Mouse (Mus musculus) midbrain, embryonic 14.5 days (tissue): ENCODE measurements at regions not wholly inside any gene's neighbourhood (a gene's known extent, or its start where the extent isn't known, plus 50 kb on each side); places are given as distances from the start of the nearest gene placed in this dataset.

Experiments used
- ATAC-seq: fragments of 200-750 bp; cut with Nextera tagmentation; 2 replicates; pipeline ENCODE4 v1.8.0; 2017; ENCODE audit warnings: moderate number of reproducible peaks, moderate library complexity; ENCODE audit not compliant: low FRiP score, low TSS enrichment
- DNase-seq: peaks from one replicate; pipeline ENCODE4 v3.0.0-alpha.2; 2015
- H3K27ac ChIP-seq: fragments of 300-500 bp; sonication (generic); replicated peaks from 2 replicates; pipeline ENCODE4 v1.5.1; 2014; ENCODE audit warnings: mild to moderate bottlenecking, low read depth, low read length, moderate library complexity
- H3K27me3 ChIP-seq: fragments of 300-500 bp; sonication (generic); 2 replicates; pipeline ENCODE4 v1.6.1; 2014; ENCODE audit warnings: low read length, control low read depth, mixed read lengths; ENCODE audit not compliant: control insufficient read depth, insufficient read depth
- H3K36me3 ChIP-seq: fragments of 300-500 bp; sonication (generic); 2 replicates; pipeline ENCODE4 v1.6.1; 2014; ENCODE audit warnings: low read length, control low read depth; ENCODE audit not compliant: control insufficient read depth, insufficient read depth
- H3K4me1 ChIP-seq: fragments of 300-500 bp; sonication (generic); 2 replicates; pipeline ENCODE4 v1.6.1; 2014; ENCODE audit warnings: mild to moderate bottlenecking, antibody characterized with exemption, low read length, control low read depth; ENCODE audit not compliant: control insufficient read depth, insufficient read depth
- H3K4me2 ChIP-seq: fragments of 300-500 bp; sonication (generic); 2 replicates; pipeline ENCODE4 v1.6.1; 2014; ENCODE audit warnings: mild to moderate bottlenecking, low read length, moderate library complexity
- H3K4me3 ChIP-seq: fragments of 300-500 bp; sonication (generic); replicated peaks from 2 replicates; pipeline ENCODE4 v1.5.1; 2014; ENCODE audit warnings: low read depth, low read length
- H3K9ac ChIP-seq: fragments of 300-500 bp; sonication (generic); replicated peaks from 2 replicates; pipeline ENCODE4 v1.6.1; 2014; ENCODE audit warnings: mild to moderate bottlenecking, low read length, moderate library complexity
- H3K9me3 ChIP-seq: fragments of 300-500 bp; sonication (generic); 2 replicates; pipeline ENCODE4 v1.6.1; 2016; ENCODE audit warnings: low read length, control low read depth, mixed read lengths; ENCODE audit not compliant: control insufficient read depth
- WGBS: fragments of 180-500 bp; shearing (Covaris S2); extraction: QIAGEN DNeasy Blood & Tissue Kit; methylation state at CpG from one replicate; pipeline ENCODE4 v1.1.7; 2014; 5-methylcytosine and 5-hydroxymethylcytosine counted together

GRCm38 (mm10) chr2:40342579-40342978 lies 1116.3 kb upstream of the Ppp6c start:
- no peaks in the 10 kb centered on the region for H3K36me3 ChIP-seq
- no peak overlapping the region for H3K4me3 ChIP-seq
- H3K9ac ChIP-seq = no peak overlapping the region
- no peak overlapping the region for H3K27ac ChIP-seq
- H3K4me2 ChIP-seq = no peak overlapping the region
- 95% methylated on average over 1 of the region's 1 CpGs for WGBS
- ATAC-seq = no peak
- H3K27me3 ChIP-seq = no peaks in the 10 kb centered on the region
- no peaks in the 10 kb centered on the region for H3K9me3 ChIP-seq
- no peaks in the 10 kb centered on the region for H3K4me1 ChIP-seq
- no peak for DNase-seq

- Histone ChIP-seq H3K4me1 (no peaks in the 10 kb centered on the region), H3K4me3 (no peak overlapping the region), H3K4me2 (no peak overlapping the region), H3K36me3 (no peaks in the 10 kb centered on the region), H3K9me3 (no peaks in the 10 kb centered on the region), H3K27ac (no peak overlapping the region), H3K27me3 (no peaks in the 10 kb centered on the region), H3K9ac (no peak overlapping the region)
- DNase-seq = peak; percentile 46
- ATAC-seq = peak; percentile 69
Observed at GRCm38 (mm10) chr2:40332294-40332874, 1106.1 kb upstream of the Ppp6c start.

GRCm38 (mm10) chr2:40321506-40321905 lies 1095.3 kb upstream of the Ppp6c start:
- H3K9me3 ChIP-seq = no peaks in the 10 kb centered on the region
- H3K4me2 ChIP-seq = no peak overlapping the region
- H3K27ac ChIP-seq = no peak overlapping the region
- H3K9ac ChIP-seq = no peak overlapping the region
- no peaks in the 10 kb centered on the region for H3K27me3 ChIP-seq
- H3K4me3 ChIP-seq = no peak overlapping the region
- WGBS = 42% methylated on average over 2 of the region's 2 CpGs
- H3K4me1 ChIP-seq = no peaks in the 10 kb centered on the region
- DNase-seq (no peak), ATAC-seq (no peak)
- no peaks in the 10 kb centered on the region for H3K36me3 ChIP-seq

- DNase-seq = no peak
- Histone ChIP-seq H3K27ac (no peak overlapping the region), H3K9me3 (no peaks in the 10 kb centered on the region), H3K9ac (no peak overlapping the region), H3K4me3 (no peak overlapping the region), H3K4me1 (no peaks in the 10 kb centered on the region), H3K4me2 (no peak overlapping the region), H3K27me3 (no peaks in the 10 kb centered on the region), H3K36me3 (no peaks in the 10 kb centered on the region)
- no peak for ATAC-seq
- WGBS = 80% methylated on average over 3 of the region's 3 CpGs
Observed at GRCm38 (mm10) chr2:40320710-40321441, 1094.6 kb upstream of the Ppp6c start.
